Mouse (Mus musculus) kidney, embryonic 14.5 days (tissue): ENCODE data around the gene Ppard. TPM values are rescaled to one million over a fixed set of nuclear protein-coding genes. Genes with fewer than 3 reads are reported as not detected.

Experiments used
- ATAC-seq: fragments of 200-750 bp; cut with Nextera tagmentation; 2 replicates; pipeline ENCODE4 v1.8.0; 2017; ENCODE audit warnings: moderate number of reproducible peaks, mild to moderate bottlenecking, moderate TSS enrichment, moderate library complexity; ENCODE audit not compliant: low FRiP score, low TSS enrichment
- H3K27ac ChIP-seq: fragments of 300-500 bp; sonication (generic); 2 replicates; pipeline ENCODE4 v1.5.1; 2014; ENCODE audit warnings: low read depth, mild to moderate bottlenecking, low read length, moderate library complexity, mixed read lengths
- H3K27me3 ChIP-seq: fragments of 300-500 bp; sonication (generic); 2 replicates; pipeline ENCODE4 v1.6.1; 2014; ENCODE audit warnings: mild to moderate bottlenecking, low read length; ENCODE audit not compliant: control insufficient read depth, insufficient read depth
- H3K36me3 ChIP-seq: fragments of 300-500 bp; sonication (generic); 2 replicates; pipeline ENCODE4 v1.6.1; 2014; ENCODE audit warnings: low read length, mixed read lengths; ENCODE audit not compliant: control insufficient read depth, insufficient read depth
- H3K4me1 ChIP-seq: fragments of 300-500 bp; sonication (generic); 2 replicates; pipeline ENCODE4 v1.6.1; 2014; ENCODE audit warnings: low read length, mixed read lengths; ENCODE audit not compliant: control insufficient read depth, insufficient read depth
- H3K4me2 ChIP-seq: fragments of 300-500 bp; sonication (generic); replicated peaks from 2 replicates; pipeline ENCODE4 v1.6.1; 2014; ENCODE audit warnings: low read depth, mild to moderate bottlenecking, low read length
- H3K4me3 ChIP-seq: fragments of 300-500 bp; sonication (generic); 2 replicates; pipeline ENCODE4 v1.5.1; 2014; ENCODE audit warnings: mild to moderate bottlenecking, low read length
- H3K9ac ChIP-seq: fragments of 300-500 bp; sonication (generic); 2 replicates; pipeline ENCODE4 v1.6.1; 2014; ENCODE audit warnings: low read depth, mild to moderate bottlenecking, low read length, moderate library complexity
- H3K9me3 ChIP-seq: fragments of 300-500 bp; sonication (generic); 2 replicates; pipeline ENCODE4 v1.6.1; 2016; ENCODE audit warnings: low read length; ENCODE audit not compliant: control insufficient read depth
- WGBS: fragments of 180-500 bp; shearing (Covaris S2); extraction: QIAGEN DNeasy Blood & Tissue Kit; methylation state at CpG from one replicate; pipeline ENCODE4 v1.1.7; 2014; 5-methylcytosine and 5-hydroxymethylcytosine counted together
- polyA plus RNA-seq: library from polyadenylated mRNA; unstranded; fragments of >200 nt; fragmentation: Nextera tagmentation; extraction: Ambion mirVana; gene quantifications from 2 replicates; pipeline ENCODE4 v1.2.1, GENCODE M21; 2014

Gene Ppard
- polyA plus RNA-seq: 2.3 and 3.5 TPM in 2 replicates

DNA sequence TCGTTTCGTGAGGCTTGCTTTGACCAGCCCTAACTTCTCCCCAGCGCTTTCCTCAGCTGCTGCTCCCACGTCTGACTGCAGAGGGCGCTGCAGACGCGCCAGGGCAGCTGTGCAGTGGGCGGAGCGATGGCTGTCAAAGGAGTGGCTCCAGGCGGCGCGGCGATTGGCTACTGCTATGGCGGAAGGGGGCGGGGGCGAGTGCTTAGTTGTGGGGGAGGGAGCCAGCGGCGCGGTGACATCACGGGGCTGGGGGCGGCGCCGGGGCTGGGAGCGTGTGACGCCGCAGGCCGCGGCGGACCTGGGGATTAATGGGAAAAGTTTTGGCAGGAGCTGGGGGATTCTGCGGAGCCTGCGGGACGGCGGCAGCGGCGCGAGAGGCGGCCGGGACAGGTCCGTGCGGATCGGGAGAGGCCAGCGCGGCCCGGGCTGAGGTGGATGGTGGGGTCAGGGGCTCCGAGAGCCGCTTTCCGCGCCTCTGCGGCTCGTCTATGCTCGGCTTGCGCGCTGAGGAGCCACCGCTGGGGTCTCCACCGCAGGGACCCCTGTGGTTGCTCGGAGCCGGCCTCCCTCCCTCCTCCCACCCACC, at the start of gene Ppard:
Ppard (plus strand) TSS at position 226 of the 586 bp plus-strand sequence.
- Histone ChIP-seq H3K4me1 (peaks cover 11% of the 10 kb centered on the region), H3K27ac (peak within 1 kb of the TSS; percentile 77), H3K9ac (peak within 1 kb of the TSS; percentile 84), H3K36me3 (0 out of 2 replicates have a peak, but pooled peaks cover 4% of the 10 kb centered on the region), H3K4me2 (peak within 1 kb of the TSS; percentile 84), H3K27me3 (no peaks in the 10 kb centered on the region), H3K9me3 (no peaks in the 10 kb centered on the region), H3K4me3 (peak within 1 kb of the TSS; percentile 76)
- ATAC-seq: peak; percentile 94
- WGBS: under 1% methylated on average over 57 of the region's 57 CpGs

- Histone ChIP-seq H3K4me1 (peaks cover 9% of the 10 kb centered on the region; the same call in 1 of the 2 replicates), H3K27me3 (no peaks in the 10 kb centered on the region), H3K9me3 (no peaks in the 10 kb centered on the region), H3K4me3 (no peak overlapping the region), H3K36me3 (peaks cover 17% of the 10 kb centered on the region), H3K9ac (no peak overlapping the region), H3K4me2 (no peak overlapping the region), H3K27ac (no peak overlapping the region)
- no peak for ATAC-seq
- 91% methylated on average over 7 of the region's 7 CpGs for WGBS
Measured at GRCm38 (mm10) chr17:28184971-28185638, 47.4 kb upstream of the Ppard start.

GRCm38 (mm10) chr17:28188313-28188712, 44.2 kb upstream of the Ppard start:
- H3K27ac ChIP-seq: no peak overlapping the region
- peaks cover 45% of the 10 kb centered on the region for H3K36me3 ChIP-seq
- H3K27me3 ChIP-seq: no peaks in the 10 kb centered on the region
- H3K4me1 ChIP-seq: no peaks in the 10 kb centered on the region
- H3K4me3 ChIP-seq: no peak overlapping the region
- ATAC-seq: no peak
- 83% methylated on average over 5 of the region's 5 CpGs for whole genome bisulfite sequencing
- H3K9ac ChIP-seq: no peak overlapping the region
- no peak overlapping the region for H3K4me2 ChIP-seq
- no peaks in the 10 kb centered on the region for H3K9me3 ChIP-seq

- peaks cover 68% of the 10 kb centered on the region for H3K36me3 ChIP-seq
- WGBS: 71% methylated on average over 1 of the region's 1 CpGs
- H3K27ac ChIP-seq: no peak overlapping the region
Measured at GRCm38 (mm10) chr17:28192754-28193153, 39.7 kb upstream of the Ppard start.

DNA sequence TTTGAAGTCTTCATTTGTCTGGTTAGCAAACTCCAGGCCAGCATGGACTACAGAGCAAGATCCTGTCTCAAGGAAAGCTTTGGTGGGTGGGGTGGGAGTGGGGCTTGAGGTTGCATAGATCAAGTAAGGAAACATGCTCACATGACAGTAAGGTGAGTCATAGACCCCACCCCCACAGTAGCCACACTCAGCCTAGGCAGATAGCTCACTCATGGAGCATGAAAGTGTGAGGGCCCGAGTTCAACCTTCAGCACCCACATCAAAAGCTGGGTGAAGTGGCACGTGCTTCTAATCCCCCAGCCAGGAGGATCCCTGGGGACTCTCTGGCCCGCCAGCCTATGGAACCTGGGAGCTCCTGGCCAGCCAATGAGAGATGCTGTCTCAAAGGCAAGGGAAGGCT, 38.9 kb upstream of the Ppard start:
- WGBS: 87% methylated on average over 3 of the region's 3 CpGs
- H3K36me3 ChIP-seq: peaks cover 66% of the 10 kb centered on the region
- no peak for ATAC-seq
- no peak overlapping the region for H3K9ac ChIP-seq
- H3K27me3 ChIP-seq: no peaks in the 10 kb centered on the region
- no peak overlapping the region for H3K27ac ChIP-seq
- H3K4me2 ChIP-seq: no peak overlapping the region
- H3K4me1 ChIP-seq: no peaks in the 10 kb centered on the region
- H3K4me3 ChIP-seq: no peak overlapping the region
- no peaks in the 10 kb centered on the region for H3K9me3 ChIP-seq

More at GRCm38 (mm10) chr17:28192754-28193153, 39.7 kb upstream of the Ppard start:
- Histone ChIP-seq H3K9me3 (no peaks in the 10 kb centered on the region), H3K4me1 (no peaks in the 10 kb centered on the region), H3K4me2 (no peak overlapping the region), H3K9ac (no peak overlapping the region), H3K27me3 (no peaks in the 10 kb centered on the region), H3K4me3 (no peak overlapping the region)
- ATAC-seq: no peak

- Histone ChIP-seq H3K9me3 (no peaks in the 10 kb centered on the region), H3K4me3 (no peak overlapping the region), H3K9ac (no peak overlapping the region), H3K36me3 (peaks cover 75% of the 10 kb centered on the region), H3K4me1 (no peaks in the 10 kb centered on the region), H3K27ac (no peak overlapping the region), H3K27me3 (no peaks in the 10 kb centered on the region), H3K4me2 (no peak overlapping the region)
- no peak for ATAC-seq
- WGBS: 97% methylated on average over 10 of the region's 10 CpGs
Measured at GRCm38 (mm10) chr17:28195033-28195432, 37.5 kb upstream of the Ppard start.

DNA sequence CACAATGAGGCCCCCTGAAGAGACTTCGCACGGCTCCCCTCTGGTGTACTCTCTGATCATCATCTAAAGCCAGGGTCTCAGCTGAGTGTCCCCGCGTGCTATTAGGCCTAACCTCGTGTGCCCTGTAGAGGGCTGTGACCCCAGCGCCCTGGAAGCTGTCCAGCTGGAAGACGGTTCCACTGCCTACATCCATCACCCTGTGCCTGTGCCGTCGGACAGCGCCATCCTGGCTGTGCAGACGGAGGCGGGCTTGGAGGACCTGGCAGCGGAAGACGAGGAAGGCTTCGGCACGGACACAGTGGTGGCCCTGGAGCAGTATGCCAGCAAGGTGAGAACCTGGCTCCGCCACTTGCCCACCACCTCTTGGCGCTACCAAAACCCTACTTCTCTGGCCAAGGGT, 34.9 kb upstream of the Ppard start:
- H3K9me3 ChIP-seq: no peaks in the 10 kb centered on the region
- H3K4me2 ChIP-seq: no peak overlapping the region
- WGBS: 62% methylated on average over 18 of the region's 18 CpGs
- no peaks in the 10 kb centered on the region for H3K27me3 ChIP-seq
- ATAC-seq: no peak
- no peaks in the 10 kb centered on the region for H3K4me1 ChIP-seq
- H3K9ac ChIP-seq: no peak overlapping the region
- H3K4me3 ChIP-seq: no peak overlapping the region
- H3K36me3 ChIP-seq: peaks cover 77% of the 10 kb centered on the region
- no peak overlapping the region for H3K27ac ChIP-seq

DNA sequence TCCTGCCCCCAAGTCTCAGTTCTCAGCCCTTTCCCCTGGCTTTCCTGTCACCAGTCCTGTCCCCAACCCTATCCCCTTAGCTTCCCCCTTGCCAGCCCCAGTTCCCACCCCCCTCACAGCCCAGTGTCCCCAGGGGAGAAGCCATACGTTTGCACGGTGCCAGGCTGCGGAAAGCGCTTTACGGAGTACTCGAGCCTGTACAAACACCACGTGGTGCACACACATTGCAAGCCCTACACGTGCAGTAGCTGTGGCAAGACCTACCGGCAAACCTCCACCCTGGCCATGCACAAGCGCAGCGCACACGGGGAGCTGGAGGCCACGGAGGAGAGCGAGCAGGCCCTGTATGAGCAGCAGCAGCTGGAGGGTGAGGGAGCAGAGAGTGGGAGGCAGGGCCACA, 30.5 kb upstream of the Ppard start:
- Histone ChIP-seq H3K9me3 (no peaks in the 10 kb centered on the region), H3K4me1 (peaks cover under 1% of the 10 kb centered on the region; the same call in 1 of the 2 replicates), H3K9ac (no peak overlapping the region), H3K27me3 (no peaks in the 10 kb centered on the region), H3K4me3 (no peak overlapping the region), H3K36me3 (peaks cover 65% of the 10 kb centered on the region), H3K27ac (no peak overlapping the region), H3K4me2 (no peak overlapping the region)
- 75% methylated on average over 14 of the region's 14 CpGs for WGBS
- no peak for ATAC-seq

GRCm38 (mm10) chr17:28204052-28204720, 28.3 kb upstream of the Ppard start:
- WGBS: 42% methylated on average over 14 of the region's 14 CpGs
- Histone ChIP-seq H3K4me3 (no peak overlapping the region), H3K9ac (no peak overlapping the region), H3K36me3 (peaks cover 52% of the 10 kb centered on the region), H3K27me3 (no peaks in the 10 kb centered on the region), H3K4me1 (peaks cover 13% of the 10 kb centered on the region), H3K9me3 (no peaks in the 10 kb centered on the region), H3K27ac (no peak overlapping the region), H3K4me2 (no peak overlapping the region)
- ATAC-seq: no peak
